ENCODE assay signal across 28 mouse cellular contexts in genomic region chr15:97779576-97779975, GRCm38 (mm10). TPM values are rescaled to one million over a fixed set of nuclear protein-coding genes. Genes with fewer than 3 reads are reported as not detected.
A peak's percentile ranks its signal among the peaks of the same experiment; 100 is the strongest.
DNase-seq lines count a peak whose midpoint lies in the region; ATAC-seq and TF ChIP-seq lines count a peak whose summit lies in the region.
"Had no signal": no experiment of that assay in that cellular context is flagged by ENCODE, and none has a peak within 500 bp of the region (broad histone marks: within the 10 kb centered on the region; RNA-seq: fewer than 3 reads in every experiment).

No protein-coding gene starts in this region.

- no peak overlapping the region for H3K9ac ChIP-seq in heart, embryonic 13.5 days
- H3K9ac ChIP-seq in heart, embryonic 12.5 days = no peak overlapping the region
- H3K9ac ChIP-seq in kidney, postnatal 0 days (ENCODE audit: low read depth, low read length) = no peak overlapping the region
- H3K9ac ChIP-seq in limb, embryonic 13.5 days = no peak overlapping the region
- no peak overlapping the region for H3K9ac ChIP-seq in midbrain, postnatal 0 days (replicated peaks; ENCODE audit: low read length, poor library complexity, severe bottlenecking)
- H3K9ac ChIP-seq: hindbrain, embryonic 13.5 days; liver, embryonic 14.5 days; midbrain, embryonic 12.5 days had no signal

- H3K36me3 ChIP-seq in heart, embryonic 13.5 days = no peaks in the 10 kb centered on the region
- no peaks in the 10 kb centered on the region for H3K36me3 ChIP-seq in heart, embryonic 12.5 days
- no peaks in the 10 kb centered on the region for H3K36me3 ChIP-seq in kidney, postnatal 0 days (ENCODE audit: insufficient read depth, low read length)
- H3K36me3 ChIP-seq in limb, embryonic 13.5 days = no peaks in the 10 kb centered on the region
- H3K36me3 ChIP-seq in midbrain, postnatal 0 days (ENCODE audit: insufficient read depth, low read length) = no peaks in the 10 kb centered on the region
- H3K36me3 ChIP-seq: heart, embryonic 10.5 days; hindbrain, embryonic 13.5 days; midbrain, embryonic 12.5 days had no signal

- peak overlapping the region; percentile 76; the same call in 1 of the 2 replicates for H3K27ac ChIP-seq in heart, embryonic 13.5 days (replicated peaks)
- no peak overlapping the region for H3K27ac ChIP-seq in heart, embryonic 12.5 days (ENCODE audit: poor library complexity, severe bottlenecking)
- peak overlapping the region; percentile 82 for H3K27ac ChIP-seq in kidney, postnatal 0 days
- peak overlapping the region; percentile 76; the same call in 1 of the 2 replicates for H3K27ac ChIP-seq in limb, embryonic 13.5 days
- H3K27ac ChIP-seq in midbrain, postnatal 0 days (ENCODE audit: low read depth, low read length) = no peak overlapping the region
- H3K27ac ChIP-seq: hindbrain, embryonic 13.5 days; liver, embryonic 14.5 days; midbrain, embryonic 12.5 days had no signal

- H3K27me3 ChIP-seq in heart, embryonic 13.5 days (replicated peaks) = no peaks in the 10 kb centered on the region
- H3K27me3 ChIP-seq in heart, embryonic 12.5 days (replicated peaks) = no peaks in the 10 kb centered on the region
- H3K27me3 ChIP-seq in kidney, postnatal 0 days (ENCODE audit: insufficient read depth, low read length) = no peaks in the 10 kb centered on the region
- H3K27me3 ChIP-seq in limb, embryonic 13.5 days = no peaks in the 10 kb centered on the region
- H3K27me3 ChIP-seq in midbrain, postnatal 0 days (ENCODE audit: insufficient read depth, low read length) = 0 out of 2 replicates have a peak, but pooled peaks cover 3% of the 10 kb centered on the region

- no peak overlapping the region for H3K4me3 ChIP-seq in heart, embryonic 13.5 days
- H3K4me3 ChIP-seq in heart, embryonic 12.5 days = no peak overlapping the region
- H3K4me3 ChIP-seq in kidney, postnatal 0 days (replicated peaks; ENCODE audit: low read depth, low read length) = no peak overlapping the region
- H3K4me3 ChIP-seq in limb, embryonic 13.5 days = no peak overlapping the region
- H3K4me3 ChIP-seq in midbrain, postnatal 0 days (ENCODE audit: low read depth, low read length) = no peak overlapping the region
- H3K4me3 ChIP-seq: heart, embryonic 10.5 days; hindbrain, embryonic 13.5 days; midbrain, embryonic 12.5 days had no signal

- peaks cover 57% of the 10 kb centered on the region for H3K4me1 ChIP-seq in heart, embryonic 13.5 days
- peaks cover 39% of the 10 kb centered on the region for H3K4me1 ChIP-seq in heart, embryonic 12.5 days (replicated peaks)
- H3K4me1 ChIP-seq in kidney, postnatal 0 days (replicated peaks; ENCODE audit: insufficient read depth, low read length) = peaks cover 28% of the 10 kb centered on the region
- H3K4me1 ChIP-seq in limb, embryonic 13.5 days = peaks cover 43% of the 10 kb centered on the region
- H3K4me1 ChIP-seq in midbrain, postnatal 0 days (ENCODE audit: insufficient read depth, low read length) = no peaks in the 10 kb centered on the region

- no peak for ATAC-seq in heart, embryonic 13.5 days (ENCODE audit: extremely low read depth, insufficient number of reproducible peaks, low FRiP score, low TSS enrichment)
- ATAC-seq in heart, embryonic 12.5 days (ENCODE audit: insufficient number of reproducible peaks, low FRiP score) = no peak
- ATAC-seq in kidney, postnatal 0 days (replicated peaks; ENCODE audit: low FRiP score, low read depth) = no peak
- ATAC-seq in limb, embryonic 13.5 days (ENCODE audit: low FRiP score, low read depth) = no peak
- ATAC-seq in midbrain, postnatal 0 days (ENCODE audit: low FRiP score) = no peak
- ATAC-seq: CD4-positive, CD25-positive, alpha-beta regulatory T cell, adult 4 months; forebrain, embryonic 14.5 days; intestine, embryonic 16.5 days had no signal

- no peak for TF ChIP-seq CTCF in kidney, postnatal 0 days (IDR thresholded peaks at IDR 0.05; ENCODE audit: low read depth)
- TF ChIP-seq CTCF in midbrain, postnatal 0 days (IDR thresholded peaks at IDR 0.05) = no peak

- H3K9me3 ChIP-seq in heart, embryonic 13.5 days = no peaks in the 10 kb centered on the region
- H3K9me3 ChIP-seq in heart, embryonic 12.5 days (replicated peaks) = no peaks in the 10 kb centered on the region
- H3K9me3 ChIP-seq in kidney, postnatal 0 days (replicated peaks; ENCODE audit: low read length) = no peaks in the 10 kb centered on the region
- H3K9me3 ChIP-seq in limb, embryonic 13.5 days = no peaks in the 10 kb centered on the region
- no peaks in the 10 kb centered on the region for H3K9me3 ChIP-seq in midbrain, postnatal 0 days (ENCODE audit: low read length)
- H3K9me3 ChIP-seq: heart, embryonic 10.5 days; hindbrain, embryonic 13.5 days; midbrain, embryonic 12.5 days had no signal

- H3K4me2 ChIP-seq in heart, embryonic 13.5 days = no peak overlapping the region
- H3K4me2 ChIP-seq in heart, embryonic 12.5 days = no peak overlapping the region
- no peak overlapping the region for H3K4me2 ChIP-seq in kidney, postnatal 0 days (ENCODE audit: low read length)
- no peak overlapping the region for H3K4me2 ChIP-seq in limb, embryonic 13.5 days (replicated peaks)
- no peak overlapping the region for H3K4me2 ChIP-seq in midbrain, postnatal 0 days (ENCODE audit: low read depth, low read length, poor library complexity, severe bottlenecking)
- H3K4me2 ChIP-seq: hindbrain, embryonic 13.5 days; midbrain, embryonic 12.5 days had no signal

- 81% methylated on average over 1 of the region's 1 CpGs for WGBS in heart, embryonic 13.5 days
- 87% methylated on average over 1 of the region's 1 CpGs for WGBS in heart, embryonic 12.5 days
- 93% methylated on average over 1 of the region's 1 CpGs for WGBS in kidney, postnatal 0 days
- 89% methylated on average over 1 of the region's 1 CpGs for WGBS in limb, embryonic 13.5 days
- 75% methylated on average over 1 of the region's 1 CpGs for WGBS in midbrain, postnatal 0 days

- no peak for DNase-seq in kidney, postnatal 0 days (ENCODE audit: low spot score)
- no peak for DNase-seq in kidney, adult 11 months
- peak; percentile 46 for DNase-seq in adipocyte (ENCODE audit: low spot score)
- DNase-seq in spleen, postnatal 4 days (ENCODE audit: low spot score in 2 of 2) = no peak
- no peak for DNase-seq in midbrain, postnatal 0 days (ENCODE audit: low spot score)
- DNase-seq: adrenal gland, adult 2 months; adrenal gland, postnatal 36 days; cerebellum, adult 18-20 months; cerebellum, postnatal 10 days; gastrocnemius, postnatal 14 days; heart, adult 11 months; heart, postnatal 4 days; layer of hippocampus, adult 9-11 months; liver; lung, adult 2 months; right cerebral cortex, postnatal 14 days; thymus, postnatal 14 days had no signal

RNA-seq across cellular contexts. Expression of gene Slc48a1, which starts 1.3 kb away (rescaled TPM):
- 70.2 and 70.8 TPM in 2 replicates for polyA plus RNA-seq in heart, embryonic 13.5 days (2015; fragmentation: Nextera tagmentation; extraction: Ambion mirVana)
- polyA plus RNA-seq in heart, embryonic 12.5 days (2016; fragmentation: Nextera tagmentation; extraction: Ambion mirVana) = 52.9 and 55.0 TPM in 2 replicates
- 86.9 and 108 TPM in 2 replicates for polyA plus RNA-seq in kidney, postnatal 0 days (2015; fragmentation: Nextera tagmentation; extraction: Ambion mirVana)
- polyA plus RNA-seq in limb, embryonic 13.5 days (2015; fragmentation: Nextera tagmentation; extraction: Ambion mirVana) = 39.5 and 41.7 TPM in 2 replicates
- total RNA-seq in midbrain, postnatal 0 days (2014; rRNA removed) = 61.5 and 78.8 TPM in 2 replicates
- 152 and 173 TPM in 2 replicates for polyA plus RNA-seq in midbrain, postnatal 0 days (2015; fragmentation: Nextera tagmentation; extraction: Ambion mirVana)

RNA-seq across cellular contexts. Expression of gene Rapgef3, which starts 11.8 kb away (rescaled TPM):
- 22.1 and 25.4 TPM in 2 replicates for polyA plus RNA-seq in heart, embryonic 13.5 days (2015; fragmentation: Nextera tagmentation; extraction: Ambion mirVana)
- 22.0 and 22.9 TPM in 2 replicates for polyA plus RNA-seq in heart, embryonic 12.5 days (2016; fragmentation: Nextera tagmentation; extraction: Ambion mirVana)
- 27.5 and 29.2 TPM in 2 replicates for polyA plus RNA-seq in kidney, postnatal 0 days (2015; fragmentation: Nextera tagmentation; extraction: Ambion mirVana)
- polyA plus RNA-seq in limb, embryonic 13.5 days (2015; fragmentation: Nextera tagmentation; extraction: Ambion mirVana) = 10.9 and 11.2 TPM in 2 replicates
- total RNA-seq in midbrain, postnatal 0 days (2014; rRNA removed) = 34.9 and 39.7 TPM in 2 replicates
- 15.8 and 16.5 TPM in 2 replicates for polyA plus RNA-seq in midbrain, postnatal 0 days (2015; fragmentation: Nextera tagmentation; extraction: Ambion mirVana)

RNA-seq across cellular contexts. Expression of gene Endou, which starts 48.4 kb away (rescaled TPM):
- 0.23 and 0.45 TPM in 2 replicates for polyA plus RNA-seq in heart, embryonic 13.5 days (2015; fragmentation: Nextera tagmentation; extraction: Ambion mirVana)
- 0.14 and 0.15 TPM in 2 replicates for polyA plus RNA-seq in heart, embryonic 12.5 days (2016; fragmentation: Nextera tagmentation; extraction: Ambion mirVana)
- polyA plus RNA-seq in kidney, postnatal 0 days (2015; fragmentation: Nextera tagmentation; extraction: Ambion mirVana) = 1.5 and 2.2 TPM in 2 replicates
- polyA plus RNA-seq in limb, embryonic 13.5 days (2015; fragmentation: Nextera tagmentation; extraction: Ambion mirVana) = 2.7 and 3.0 TPM in 2 replicates
- total RNA-seq in midbrain, postnatal 0 days (2014; rRNA removed) = 0.33 and 0.66 TPM in 2 replicates
- polyA plus RNA-seq in midbrain, postnatal 0 days (2015; fragmentation: Nextera tagmentation; extraction: Ambion mirVana) = 0.20 TPM in 2 replicates
- polyA plus RNA-seq: neural tube, embryonic 14.5 days had no signal

Comparison
In these comparisons a context has a peak if more than half of its experiments do, and no peak if none do; other contexts are left out.
1. H3K27ac ChIP-seq: peak in heart, embryonic 13.5 days (single experiment), kidney, postnatal 0 days (single experiment) and limb, embryonic 13.5 days (single experiment); none in heart, embryonic 12.5 days (single experiment) and midbrain, postnatal 0 days (single experiment).